Mouse (Mus musculus): ENCODE measurements at regions not wholly inside any gene's neighbourhood (a gene's known extent, or its start where the extent isn't known, plus 50 kb on each side); places are given as distances from the start of the nearest gene placed in this dataset.

DNA sequence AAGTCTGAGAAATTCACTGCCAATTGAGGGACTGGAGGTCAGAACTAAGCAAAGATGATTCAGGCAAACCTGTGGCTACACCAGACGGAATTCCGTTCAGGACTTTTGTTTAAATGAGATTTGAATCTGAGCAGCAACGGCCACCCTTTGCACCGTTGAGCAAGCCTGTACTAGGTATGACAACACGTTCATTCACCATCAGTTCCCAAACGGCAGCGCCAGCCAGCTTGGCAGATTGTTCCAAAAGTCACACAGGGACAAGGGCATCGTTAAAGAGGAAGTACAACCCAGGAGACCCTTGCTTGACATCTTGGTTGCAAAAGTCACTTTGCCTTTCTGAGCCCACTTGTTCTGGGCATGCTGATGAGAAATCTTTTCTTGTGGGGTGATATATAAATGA lies 233.5 kb downstream of the Foxo1 start:
- TF ChIP-seq CTCF (IDR thresholded peaks at IDR 0.05; ENCODE audit: low read depth) (no peak), EP300 (IDR thresholded peaks at IDR 0.05; ENCODE audit: low read depth) (no peak)
